Mouse (Mus musculus): Measurements from ENCODE around the gene Lyrm4. TPM values are rescaled to one million over a fixed set of nuclear protein-coding genes. Genes with fewer than 3 reads are reported as not detected.

Lyrm4 gene
- polyA plus RNA-seq, 1 experiment = 4.5 TPM

DNA sequence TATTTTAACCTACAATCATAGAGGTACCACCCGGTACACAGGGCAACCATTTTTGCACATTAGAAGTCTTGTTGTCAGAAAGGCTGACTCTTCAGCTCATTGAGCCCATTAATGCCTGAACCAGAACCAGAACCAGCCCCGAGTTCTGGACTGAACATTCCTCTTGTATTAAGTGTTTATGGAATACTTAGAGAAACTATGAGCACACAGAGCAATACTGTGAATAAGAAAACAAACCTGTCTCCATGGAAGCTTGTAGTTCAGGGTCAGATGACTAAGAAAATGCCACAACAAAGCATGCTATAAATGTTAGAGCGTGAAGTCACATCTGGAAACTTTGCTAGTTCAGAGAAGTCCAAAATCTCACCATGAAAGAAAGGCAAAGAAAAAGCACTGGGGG, 35.7 kb downstream of the Lyrm4 start:
- DNase-seq = no peak
- Histone ChIP-seq H3K4me3 (replicated peaks; ENCODE audit: extremely low read depth, low read depth, low read length) (no peak overlapping the region), H3K4me1 (ENCODE audit: control insufficient read depth, insufficient read depth, low read length) (no peaks in the 10 kb centered on the region; the same call in 1 of the 2 replicates)
- TF ChIP-seq POLR2A (IDR thresholded peaks at IDR 0.05; ENCODE audit: borderline replicate concordance, extremely low read depth, low read depth, low read length) (no peak), CTCF (IDR thresholded peaks at IDR 0.05; ENCODE audit: insufficient read depth, low read length) (no peak)
- 64% methylated on average over 3 of the region's 3 CpGs for WGBS

DNA sequence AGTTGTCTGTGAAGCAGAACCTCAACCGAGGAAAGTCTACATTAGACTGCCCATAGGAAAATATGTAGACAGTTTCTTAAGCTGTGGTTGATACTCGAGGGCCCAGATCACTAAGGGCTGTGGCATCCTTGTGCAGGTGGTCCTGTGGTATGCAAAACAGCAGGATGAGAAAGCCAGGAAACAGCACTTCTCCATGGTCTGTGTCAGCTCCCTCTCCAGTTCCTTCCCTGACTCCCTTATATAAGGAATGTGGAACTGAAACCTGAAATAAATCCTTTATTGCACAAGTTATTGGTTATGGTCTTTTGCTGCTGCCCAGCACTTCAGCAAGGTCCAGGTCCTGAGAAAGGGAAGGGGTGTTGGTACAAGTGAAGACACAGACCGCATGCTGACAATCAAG, 42.8 kb downstream of the Lyrm4 start:
- DNase-seq = no peak
- WGBS = 79% methylated on average over 3 of the region's 3 CpGs
- H3K4me3 ChIP-seq (replicated peaks; ENCODE audit: extremely low read depth, low read depth, low read length) = no peak overlapping the region
- TF ChIP-seq POLR2A (IDR thresholded peaks at IDR 0.05; ENCODE audit: borderline replicate concordance, extremely low read depth, low read depth, low read length) (no peak), CTCF (IDR thresholded peaks at IDR 0.05; ENCODE audit: insufficient read depth, low read length) (no peak)
- H3K4me1 ChIP-seq (ENCODE audit: control insufficient read depth, insufficient read depth, low read length) = no peaks in the 10 kb centered on the region; the same call in 1 of the 2 replicates

DNA sequence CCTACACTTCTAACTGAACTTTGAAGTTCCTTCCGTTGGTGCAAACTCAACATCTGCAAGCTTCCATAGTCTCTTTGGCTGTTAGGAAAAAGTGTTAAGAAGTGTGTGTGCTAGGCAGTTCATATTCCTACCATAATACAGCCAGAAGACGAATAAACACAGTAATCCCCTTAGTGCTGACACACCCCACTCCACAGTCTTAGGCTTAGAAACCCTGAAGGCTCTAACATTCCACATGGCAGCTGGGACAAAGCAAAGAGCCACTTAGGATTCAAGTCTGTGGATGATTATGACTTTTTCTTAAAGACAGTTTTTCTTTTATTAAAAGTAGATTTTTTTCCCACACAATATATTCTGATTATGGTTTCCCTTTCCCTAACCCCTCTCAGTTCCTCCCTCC, 50.6 kb downstream of the Lyrm4 start:
- DNase-seq = no peak
- TF ChIP-seq CTCF (IDR thresholded peaks at IDR 0.05; ENCODE audit: insufficient read depth, low read length) (no peak), POLR2A (IDR thresholded peaks at IDR 0.05; ENCODE audit: borderline replicate concordance, extremely low read depth, low read depth, low read length) (no peak)
- WGBS = 73% methylated on average over 2 of the region's 2 CpGs
- no peaks in the 10 kb centered on the region for H3K4me1 ChIP-seq (ENCODE audit: control insufficient read depth, insufficient read depth, low read length)
- no peak overlapping the region for H3K4me3 ChIP-seq (replicated peaks; ENCODE audit: extremely low read depth, low read depth, low read length)

DNA sequence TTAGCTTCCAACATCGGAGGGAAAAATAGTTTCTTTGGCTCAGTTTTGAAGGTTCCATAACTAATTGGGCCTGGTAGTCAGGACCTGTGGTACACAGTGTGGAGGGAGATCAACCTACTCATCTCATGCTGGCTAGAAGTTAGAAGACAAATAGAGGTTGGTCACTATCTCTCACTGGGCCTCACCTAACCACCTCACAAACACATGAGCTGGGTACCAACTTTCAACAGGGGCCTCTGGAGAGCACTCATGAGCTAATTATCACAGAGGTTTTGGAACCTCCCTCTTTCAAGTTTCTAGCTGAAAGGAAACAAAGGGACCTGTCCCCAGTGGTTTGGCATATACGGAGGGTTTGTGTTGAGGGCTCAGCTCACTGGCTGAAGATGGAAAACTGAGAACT, 59.8 kb downstream of the Lyrm4 start:
- H3K4me3 ChIP-seq (replicated peaks; ENCODE audit: extremely low read depth, low read depth, low read length) = no peak overlapping the region
- DNase-seq = no peak
- 80% methylated on average over 2 of the region's 2 CpGs for WGBS
- H3K4me1 ChIP-seq (ENCODE audit: control insufficient read depth, insufficient read depth, low read length) = peaks cover 4% of the 10 kb centered on the region
- no peak for TF ChIP-seq POLR2A (IDR thresholded peaks at IDR 0.05; ENCODE audit: borderline replicate concordance, extremely low read depth, low read depth, low read length)
- TF ChIP-seq CTCF (IDR thresholded peaks at IDR 0.05; ENCODE audit: insufficient read depth, low read length) = no peak

DNA sequence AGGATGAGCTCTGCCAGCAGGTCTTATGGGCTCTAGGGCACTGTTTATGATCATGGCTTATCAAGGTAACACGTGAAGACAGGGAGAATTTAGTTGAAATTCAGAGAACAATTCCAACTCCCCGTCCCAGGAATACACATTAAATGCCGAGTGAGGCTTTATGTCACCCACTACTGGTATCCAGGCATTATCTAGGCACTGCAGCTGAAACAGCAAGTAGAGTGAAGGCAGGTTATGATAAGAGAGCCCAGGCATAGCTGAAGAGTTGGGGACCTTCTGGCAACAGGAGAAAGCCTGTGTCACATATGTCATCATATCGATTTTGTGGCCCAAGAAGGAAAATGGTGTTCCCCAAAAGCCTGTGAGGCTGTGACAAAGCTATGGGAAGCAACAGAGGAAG, 60.4 kb downstream of the Lyrm4 start:
- Histone ChIP-seq H3K4me1 (ENCODE audit: control insufficient read depth, insufficient read depth, low read length) (peaks cover 8% of the 10 kb centered on the region), H3K4me3 (replicated peaks; ENCODE audit: extremely low read depth, low read depth, low read length) (no peak overlapping the region)
- 84% methylated on average over 4 of the region's 4 CpGs for WGBS
- TF ChIP-seq CTCF (IDR thresholded peaks at IDR 0.05; ENCODE audit: insufficient read depth, low read length) (no peak), POLR2A (IDR thresholded peaks at IDR 0.05; ENCODE audit: borderline replicate concordance, extremely low read depth, low read depth, low read length) (no peak)
- DNase-seq = no peak

DNA sequence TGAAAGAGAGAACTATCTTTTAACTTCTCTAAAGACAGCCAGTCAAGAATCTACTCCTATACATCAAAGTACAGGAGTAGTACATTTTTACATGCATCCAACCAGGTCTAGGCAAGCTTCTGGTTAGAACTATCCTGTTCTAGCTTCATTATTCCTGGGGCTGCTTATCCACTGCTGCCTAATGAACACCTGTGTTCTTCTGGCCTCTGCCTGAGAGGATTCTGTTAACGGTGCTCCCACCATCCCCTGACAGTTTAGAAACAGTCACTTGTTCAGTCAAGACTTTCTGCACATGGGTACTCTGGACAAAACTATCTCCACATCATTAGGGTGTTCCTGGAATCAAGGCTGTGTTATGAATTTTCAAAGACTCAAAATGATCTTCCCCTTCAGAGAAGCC, 60.8 kb downstream of the Lyrm4 start:
- peaks cover 8% of the 10 kb centered on the region for H3K4me1 ChIP-seq (ENCODE audit: control insufficient read depth, insufficient read depth, low read length)
- TF ChIP-seq CTCF (IDR thresholded peaks at IDR 0.05; ENCODE audit: insufficient read depth, low read length) (no peak), POLR2A (IDR thresholded peaks at IDR 0.05; ENCODE audit: borderline replicate concordance, extremely low read depth, low read depth, low read length) (no peak)
- 90% methylated on average over 1 of the region's 1 CpGs for WGBS
- DNase-seq = no peak
- no peak overlapping the region for H3K4me3 ChIP-seq (replicated peaks; ENCODE audit: extremely low read depth, low read depth, low read length)

DNA sequence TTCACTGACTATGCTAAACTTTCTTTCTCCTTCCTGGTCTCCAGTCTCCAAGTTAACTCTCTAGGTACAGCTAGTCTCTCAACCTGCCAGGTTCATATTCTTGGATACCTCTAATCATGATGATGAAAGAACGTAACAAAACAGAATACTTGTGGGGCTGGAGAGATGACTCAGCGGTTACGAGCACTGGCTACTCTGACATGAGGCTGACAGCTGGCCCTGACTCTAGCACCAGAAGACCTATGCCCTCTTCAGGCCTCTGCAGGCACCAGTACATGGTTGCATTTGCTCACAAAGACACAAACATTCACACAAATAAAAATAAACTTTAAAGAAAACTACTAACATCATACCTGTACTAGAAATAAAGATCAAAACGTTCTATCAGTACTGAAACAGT, 81.8 kb downstream of the Lyrm4 start:
- TF ChIP-seq POLR2A (IDR thresholded peaks at IDR 0.05; ENCODE audit: borderline replicate concordance, extremely low read depth, low read depth, low read length) (no peak), CTCF (IDR thresholded peaks at IDR 0.05; ENCODE audit: insufficient read depth, low read length) (no peak)
- no peak for DNase-seq
- H3K4me1 ChIP-seq (ENCODE audit: control insufficient read depth, insufficient read depth, low read length) = no peaks in the 10 kb centered on the region
- no peak overlapping the region for H3K4me3 ChIP-seq (replicated peaks; ENCODE audit: extremely low read depth, low read depth, low read length)
- 75% methylated on average over 4 of the region's 4 CpGs for WGBS

DNA sequence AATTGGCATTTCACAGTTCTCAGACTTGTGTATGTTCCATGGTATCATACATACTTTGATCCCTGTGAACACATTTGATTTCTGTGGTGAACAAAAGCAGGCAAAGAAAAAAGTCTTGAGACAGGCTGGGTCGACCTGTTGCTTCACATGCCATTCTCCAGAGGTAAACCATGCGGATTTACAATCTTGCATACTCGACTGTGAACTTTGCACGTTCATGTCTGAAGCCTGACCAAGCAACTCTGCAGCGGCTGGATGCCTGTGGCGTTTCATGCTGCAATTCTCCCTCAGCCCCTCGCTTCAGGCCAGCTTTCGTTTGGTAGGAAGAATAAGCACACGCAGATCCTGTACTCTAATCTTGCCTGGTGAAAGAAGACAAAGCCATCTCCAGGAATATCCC, 85.4 kb downstream of the Lyrm4 start:
- H3K4me3 ChIP-seq (replicated peaks; ENCODE audit: extremely low read depth, low read depth, low read length) = no peak overlapping the region
- TF ChIP-seq POLR2A (IDR thresholded peaks at IDR 0.05; ENCODE audit: borderline replicate concordance, extremely low read depth, low read depth, low read length) = no peak
- no peak for TF ChIP-seq CTCF (IDR thresholded peaks at IDR 0.05; ENCODE audit: insufficient read depth, low read length)
- no peaks in the 10 kb centered on the region for H3K4me1 ChIP-seq (ENCODE audit: control insufficient read depth, insufficient read depth, low read length)
- DNase-seq = no peak
- WGBS = 79% methylated on average over 9 of the region's 9 CpGs

DNA sequence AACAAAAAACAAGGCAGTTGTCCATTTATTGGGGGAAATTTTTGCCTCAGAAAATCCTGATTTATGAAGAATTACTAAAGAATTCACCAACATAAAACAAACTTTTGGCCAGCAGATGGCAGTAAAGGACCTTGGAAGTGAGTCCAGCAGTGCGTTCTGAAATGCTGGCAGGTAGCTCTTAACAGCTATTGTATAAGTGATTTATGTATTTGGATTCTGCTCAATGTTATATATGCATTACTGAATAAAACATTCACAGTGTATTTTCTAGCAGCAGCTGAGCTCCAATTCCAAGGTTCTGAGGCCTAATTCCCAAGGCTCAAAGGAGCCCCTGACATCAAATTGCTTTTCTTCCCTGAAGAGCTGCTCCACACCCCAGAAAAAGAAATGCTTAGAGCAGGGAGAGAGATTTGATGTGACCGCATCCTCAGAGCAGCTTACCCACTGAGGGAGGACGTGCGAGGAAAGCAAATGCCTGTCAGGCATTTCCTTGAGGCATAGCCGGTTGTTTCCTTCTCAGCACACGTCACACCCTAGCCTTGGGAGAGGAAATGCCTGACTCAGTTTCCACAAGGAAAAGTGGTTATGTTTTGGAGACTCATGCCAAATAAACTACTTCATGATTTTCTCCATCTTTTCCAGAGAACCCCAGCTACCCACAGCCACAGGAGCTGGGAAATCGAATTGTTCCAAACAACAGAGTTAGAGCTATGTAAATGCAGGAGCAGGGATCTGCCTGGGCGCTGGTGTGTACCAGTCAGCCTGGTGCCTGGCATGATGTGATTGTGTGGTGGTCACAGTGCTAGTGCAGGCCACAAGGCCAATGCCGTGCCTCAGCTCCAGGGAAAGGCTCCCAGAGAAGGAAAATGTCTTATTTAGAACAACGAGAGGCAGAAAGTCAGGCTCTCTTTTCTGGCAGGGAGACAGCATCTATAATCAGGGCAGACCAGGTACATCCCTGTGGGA, 97.7 kb downstream of the Lyrm4 start:
- TF ChIP-seq POLR2A (IDR thresholded peaks at IDR 0.05; ENCODE audit: borderline replicate concordance, extremely low read depth, low read depth, low read length) (no peak), CTCF (IDR thresholded peaks at IDR 0.05; ENCODE audit: insufficient read depth, low read length) (peak; percentile 23; the same call in 1 of the 2 replicates)
- no peak overlapping the region for H3K4me3 ChIP-seq (replicated peaks; ENCODE audit: extremely low read depth, low read depth, low read length)
- peak; percentile 29 for DNase-seq
- no peaks in the 10 kb centered on the region for H3K4me1 ChIP-seq (ENCODE audit: control insufficient read depth, insufficient read depth, low read length)
- 59% methylated on average over 10 of the region's 10 CpGs for WGBS

DNA sequence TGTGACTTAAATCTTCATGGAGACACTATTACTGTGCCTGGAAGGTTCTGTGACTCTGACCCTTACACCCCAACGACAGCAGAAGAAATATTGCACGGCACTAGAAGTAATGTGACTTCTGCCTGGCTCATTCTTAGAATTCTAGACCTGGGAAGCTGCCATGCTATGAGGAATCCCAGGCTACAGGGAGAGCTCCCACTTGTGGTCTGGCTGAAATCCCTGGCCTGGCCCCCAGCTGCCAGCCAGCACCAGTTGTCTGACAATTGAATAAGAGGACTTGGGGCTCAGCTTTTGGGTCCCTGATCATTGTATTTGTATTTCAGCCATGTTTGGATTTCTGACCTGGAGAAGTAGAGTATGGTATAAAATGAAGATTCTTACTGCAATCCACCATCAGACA, 99.3 kb downstream of the Lyrm4 start:
- no peak for TF ChIP-seq CTCF (IDR thresholded peaks at IDR 0.05; ENCODE audit: insufficient read depth, low read length)
- Histone ChIP-seq H3K4me3 (replicated peaks; ENCODE audit: extremely low read depth, low read depth, low read length) (no peak overlapping the region), H3K4me1 (ENCODE audit: control insufficient read depth, insufficient read depth, low read length) (no peaks in the 10 kb centered on the region)
- 54% methylated on average over 2 of the region's 2 CpGs for WGBS
- DNase-seq = no peak
